Mouse (Mus musculus) hindbrain, embryonic 15.5 days (tissue): ENCODE data around the gene Lamb2. TPM values are rescaled to one million over a fixed set of nuclear protein-coding genes. Genes with fewer than 3 reads are reported as not detected.

ENCODE experiments used
- ATAC-seq: fragments of 200-750 bp; cut with Nextera tagmentation; 2 replicates; pipeline ENCODE4 v1.8.0; 2017; ENCODE audit warnings: low read depth, moderate number of reproducible peaks, moderate TSS enrichment; ENCODE audit not compliant: low FRiP score
- H3K27ac ChIP-seq: fragments of 300-500 bp; sonication (generic); replicated peaks from 2 replicates; pipeline ENCODE4 v1.5.1; 2015; ENCODE audit warnings: mild to moderate bottlenecking, inconsistent platforms
- H3K27me3 ChIP-seq: fragments of 300-500 bp; sonication (generic); 2 replicates; pipeline ENCODE4 v1.6.1; 2015; ENCODE audit warnings: control low read depth, inconsistent platforms
- H3K36me3 ChIP-seq: fragments of 300-500 bp; sonication (generic); 2 replicates; pipeline ENCODE4 v1.6.1; 2015; ENCODE audit warnings: control low read depth, inconsistent platforms
- H3K4me1 ChIP-seq: fragments of 300-500 bp; sonication (generic); replicated peaks from 2 replicates; pipeline ENCODE4 v1.6.1; 2015; ENCODE audit warnings: control low read depth, inconsistent platforms
- H3K4me2 ChIP-seq: fragments of 300-500 bp; sonication (generic); 2 replicates; pipeline ENCODE4 v1.6.1; 2015; ENCODE audit warnings: moderate library complexity, mild to moderate bottlenecking, inconsistent platforms
- H3K4me3 ChIP-seq: fragments of 300-500 bp; sonication (generic); 2 replicates; pipeline ENCODE4 v1.5.1; 2015; ENCODE audit warnings: mild to moderate bottlenecking, inconsistent platforms
- H3K9ac ChIP-seq: fragments of 300-500 bp; sonication (generic); 2 replicates; pipeline ENCODE4 v1.6.1; 2015; ENCODE audit warnings: inconsistent platforms
- H3K9me3 ChIP-seq: fragments of 300-500 bp; sonication (generic); 2 replicates; pipeline ENCODE4 v1.6.1; 2016; ENCODE audit warnings: control low read depth, inconsistent platforms
- WGBS: fragments of 180-500 bp; shearing (Covaris S2); methylation state at CpG from one replicate; pipeline ENCODE4 v1.1.7; 2015; 5-methylcytosine and 5-hydroxymethylcytosine counted together
- polyA plus RNA-seq: library from polyadenylated mRNA; unstranded; fragments of >200 nt; fragmentation: Nextera tagmentation; extraction: Ambion mirVana; gene quantifications from 2 replicates; pipeline ENCODE4 v1.2.1, GENCODE M21; 2015

The Lamb2 gene
- polyA plus RNA-seq, 1 experiment from 2014 or later = 24.1 TPM

DNA sequence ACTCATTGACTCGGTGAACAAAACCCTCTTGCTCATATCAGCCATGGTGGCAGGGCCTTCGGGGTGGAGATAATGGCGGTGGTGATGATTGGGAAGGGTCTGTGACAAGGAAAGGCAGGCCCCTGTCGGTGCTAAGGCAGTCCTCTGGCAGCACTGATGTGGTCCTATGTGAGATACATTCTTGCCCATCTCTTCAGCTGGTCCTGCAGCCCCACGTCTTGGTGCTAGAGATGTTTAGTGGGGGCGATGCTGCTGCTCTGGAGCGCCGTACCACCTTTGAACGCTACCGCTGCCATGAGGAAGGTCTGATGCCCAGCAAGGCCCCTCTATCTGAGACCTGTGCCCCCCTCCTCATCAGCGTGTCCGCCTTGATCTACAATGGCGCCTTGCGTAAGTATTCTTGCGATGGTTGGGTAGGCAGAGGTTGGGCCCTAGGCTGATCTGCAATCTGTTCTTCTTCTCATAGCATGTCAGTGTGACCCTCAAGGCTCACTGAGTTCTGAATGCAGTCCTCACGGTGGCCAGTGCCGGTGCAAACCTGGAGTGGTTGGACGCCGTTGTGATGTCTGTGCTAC lies 5.9 kb downstream of the Lamb2 start:
- no peak overlapping the region for H3K4me3 ChIP-seq
- H3K4me1 ChIP-seq = peaks cover 9% of the 10 kb centered on the region
- no peak overlapping the region for H3K4me2 ChIP-seq
- no peaks in the 10 kb centered on the region for H3K36me3 ChIP-seq
- no peak overlapping the region for H3K9ac ChIP-seq
- H3K9me3 ChIP-seq = no peaks in the 10 kb centered on the region
- H3K27me3 ChIP-seq = no peaks in the 10 kb centered on the region
- no peak for ATAC-seq
- 95% methylated on average over 19 of the region's 19 CpGs for WGBS
- H3K27ac ChIP-seq = no peak overlapping the region

DNA sequence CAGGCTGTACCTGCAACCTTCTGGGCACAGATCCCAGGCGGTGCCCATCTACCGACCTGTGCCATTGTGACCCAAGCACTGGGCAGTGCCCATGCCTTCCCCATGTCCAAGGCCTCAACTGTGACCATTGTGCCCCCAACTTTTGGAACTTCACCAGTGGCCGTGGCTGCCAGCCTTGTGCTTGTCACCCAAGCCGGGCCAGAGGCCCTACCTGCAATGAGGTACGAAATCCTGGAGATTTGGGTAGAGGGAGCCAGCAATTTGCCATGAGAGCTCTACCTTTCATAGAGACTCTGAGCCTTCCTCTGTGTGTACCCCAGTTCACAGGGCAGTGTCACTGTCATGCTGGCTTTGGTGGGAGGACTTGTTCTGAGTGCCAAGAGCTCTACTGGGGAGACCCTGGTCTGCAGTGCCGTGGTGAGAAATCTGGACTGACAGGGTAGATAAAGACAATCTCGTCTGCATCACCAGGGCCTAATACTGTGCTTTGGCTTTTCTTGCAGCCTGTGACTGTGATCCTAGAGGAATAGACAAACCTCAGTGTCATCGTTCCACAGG lies 7.5 kb downstream of the Lamb2 start:
- peaks cover 18% of the 10 kb centered on the region for H3K4me1 ChIP-seq
- no peaks in the 10 kb centered on the region for H3K9me3 ChIP-seq
- no peak overlapping the region for H3K4me3 ChIP-seq
- no peak overlapping the region for H3K4me2 ChIP-seq
- no peaks in the 10 kb centered on the region for H3K27me3 ChIP-seq
- no peak overlapping the region for H3K9ac ChIP-seq
- WGBS = 96% methylated on average over 8 of the region's 8 CpGs
- no peaks in the 10 kb centered on the region for H3K36me3 ChIP-seq
- no peak for ATAC-seq
- no peak overlapping the region for H3K27ac ChIP-seq

DNA sequence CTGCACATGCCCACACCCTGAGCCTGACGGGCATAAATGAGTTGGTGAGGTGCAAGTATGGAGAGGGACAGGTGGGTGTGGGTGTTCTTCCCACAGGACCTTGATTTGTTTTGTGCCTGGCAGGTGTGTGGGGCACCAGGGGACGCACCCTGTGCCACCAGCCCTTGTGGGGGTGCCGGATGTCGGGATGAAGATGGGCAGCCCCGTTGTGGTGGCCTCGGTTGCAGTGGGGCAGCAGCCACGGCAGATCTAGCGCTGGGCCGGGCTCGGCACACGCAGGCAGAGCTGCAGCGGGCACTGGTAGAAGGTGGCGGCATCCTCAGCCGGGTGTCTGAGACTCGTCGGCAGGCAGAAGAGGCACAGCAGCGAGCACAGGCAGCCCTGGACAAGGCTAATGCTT lies 8.9 kb downstream of the Lamb2 start:
- no peak overlapping the region for H3K9ac ChIP-seq
- H3K4me1 ChIP-seq = peaks cover 24% of the 10 kb centered on the region
- no peaks in the 10 kb centered on the region for H3K27me3 ChIP-seq
- no peak for ATAC-seq
- no peak overlapping the region for H3K27ac ChIP-seq
- no peak overlapping the region for H3K4me3 ChIP-seq
- peaks cover 13% of the 10 kb centered on the region for H3K36me3 ChIP-seq
- WGBS = 95% methylated on average over 17 of the region's 17 CpGs
- H3K4me2 ChIP-seq = no peak overlapping the region
- no peaks in the 10 kb centered on the region for H3K9me3 ChIP-seq

DNA sequence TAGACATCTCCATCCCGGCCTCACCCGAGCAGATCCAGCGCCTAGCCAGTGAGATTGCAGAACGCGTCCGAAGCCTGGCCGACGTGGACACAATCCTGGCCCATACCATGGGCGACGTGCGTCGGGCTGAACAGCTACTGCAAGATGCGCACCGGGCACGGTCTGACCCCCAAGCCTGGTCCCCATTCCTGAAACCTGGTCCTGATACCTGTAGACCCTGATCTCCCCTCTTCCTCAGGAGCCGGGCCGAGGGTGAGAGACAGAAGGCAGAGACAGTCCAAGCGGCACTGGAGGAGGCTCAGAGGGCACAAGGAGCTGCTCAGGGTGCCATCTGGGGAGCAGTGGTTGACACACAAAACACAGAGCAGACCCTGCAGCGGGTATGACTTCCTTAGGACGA lies 9.7 kb downstream of the Lamb2 start:
- H3K9ac ChIP-seq = no peak overlapping the region
- H3K4me1 ChIP-seq = peaks cover 24% of the 10 kb centered on the region
- WGBS = 98% methylated on average over 20 of the region's 20 CpGs
- no peak overlapping the region for H3K4me2 ChIP-seq
- peaks cover 21% of the 10 kb centered on the region for H3K36me3 ChIP-seq
- no peaks in the 10 kb centered on the region for H3K9me3 ChIP-seq
- ATAC-seq = no peak
- no peak overlapping the region for H3K4me3 ChIP-seq
- no peak overlapping the region for H3K27ac ChIP-seq
- H3K27me3 ChIP-seq = no peaks in the 10 kb centered on the region

DNA sequence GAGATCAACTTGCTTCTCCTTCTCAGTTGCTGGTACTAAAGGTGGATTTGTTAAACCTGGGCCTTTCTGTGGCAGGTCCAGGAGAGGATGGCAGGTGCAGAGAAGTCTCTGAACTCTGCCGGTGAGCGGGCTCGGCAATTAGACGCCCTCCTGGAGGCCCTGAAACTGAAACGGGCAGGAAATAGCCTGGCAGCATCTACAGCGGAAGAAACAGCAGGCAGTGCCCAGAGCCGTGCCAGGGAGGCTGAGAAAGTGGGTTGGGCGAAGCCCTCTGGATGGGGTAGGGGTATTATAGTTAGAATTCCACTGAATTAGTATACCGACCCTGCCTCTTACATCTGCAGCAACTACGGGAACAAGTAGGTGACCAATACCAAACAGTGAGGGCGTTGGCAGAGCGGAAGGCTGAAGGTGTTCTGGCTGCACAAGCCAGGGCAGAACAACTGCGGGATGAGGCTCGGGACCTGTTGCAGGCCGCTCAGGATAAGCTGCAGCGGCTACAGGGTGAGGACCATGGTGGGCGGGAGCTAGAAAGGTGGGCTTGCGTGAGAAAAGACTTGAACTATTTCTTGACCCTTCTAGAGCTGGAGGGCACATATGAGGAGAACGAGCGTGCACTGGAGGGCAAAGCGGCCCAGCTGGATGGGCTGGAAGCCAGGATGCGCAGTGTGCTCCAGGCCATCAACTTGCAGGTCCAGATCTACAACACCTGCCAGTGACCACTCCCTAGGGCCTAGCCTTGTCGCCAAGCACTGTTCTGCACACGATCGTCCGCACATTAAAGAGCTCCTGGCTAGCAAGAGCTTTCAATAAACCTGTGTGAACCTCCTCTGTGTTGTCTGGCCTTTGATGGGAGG lies 10.4 kb downstream of the Lamb2 start:
- H3K9me3 ChIP-seq = no peaks in the 10 kb centered on the region
- WGBS = 62% methylated on average over 26 of the region's 26 CpGs
- H3K27ac ChIP-seq = peak overlapping the region; percentile 95
- H3K36me3 ChIP-seq = peaks cover 28% of the 10 kb centered on the region
- H3K4me2 ChIP-seq = peak overlapping the region; percentile 73
- H3K4me3 ChIP-seq = peak overlapping the region; percentile 98
- H3K9ac ChIP-seq = peak overlapping the region; percentile 62
- no peaks in the 10 kb centered on the region for H3K27me3 ChIP-seq
- H3K4me1 ChIP-seq = peaks cover 24% of the 10 kb centered on the region
- ATAC-seq = peak; percentile 32; the same call in 1 of the 2 replicates

DNA sequence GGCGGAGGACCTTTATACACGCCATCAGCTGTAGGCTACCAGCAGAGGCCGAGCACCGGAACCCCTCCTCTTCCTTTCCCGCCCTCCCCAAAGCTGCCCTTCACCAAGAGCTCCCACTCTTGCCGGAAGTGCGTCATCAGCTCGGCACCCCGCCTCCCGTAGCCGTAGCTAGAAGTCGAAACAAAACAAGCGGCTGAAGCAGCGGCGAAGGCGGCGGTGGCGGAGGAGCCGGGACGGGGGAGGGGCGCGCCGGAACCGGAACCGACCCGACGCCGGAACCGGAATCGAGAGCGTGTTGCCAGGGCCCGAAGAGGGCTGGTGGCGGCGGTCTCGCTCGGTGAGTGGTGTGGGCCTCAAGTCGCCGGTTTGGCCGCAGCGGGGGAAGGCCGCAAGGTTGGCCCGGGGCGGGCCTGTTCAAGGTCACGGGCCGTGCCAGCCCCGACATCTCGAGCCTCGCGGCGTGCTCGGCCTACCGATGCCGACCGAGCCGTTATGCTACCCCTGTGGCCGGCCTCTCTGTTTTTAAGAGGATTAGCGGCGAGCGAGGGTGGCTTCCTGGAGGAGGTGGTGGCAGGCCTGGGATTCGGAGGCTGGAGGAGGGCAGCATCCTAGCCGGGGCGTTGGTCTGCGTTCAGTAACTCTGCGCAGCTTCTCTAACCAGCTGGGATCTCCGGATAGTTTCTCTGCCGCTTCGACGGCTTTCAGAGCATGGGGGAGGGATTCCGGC lies 11.2 kb downstream of the Lamb2 start, which contains the start of gene Usp19:
Gene Usp19, plus strand, starts transcription at position 44 of the 727 bp plus-strand sequence.
- Histone ChIP-seq H3K4me2 (peak within 1 kb of the TSS; percentile 73), H3K4me1 (peaks cover 24% of the 10 kb centered on the region), H3K27me3 (no peaks in the 10 kb centered on the region), H3K4me3 (peak within 1 kb of the TSS; percentile 98), H3K9ac (peak within 1 kb of the TSS; percentile 99), H3K36me3 (peaks cover 36% of the 10 kb centered on the region), H3K27ac (peak within 1 kb of the TSS; percentile 95), H3K9me3 (no peaks in the 10 kb centered on the region)
- WGBS = under 1% methylated on average over 68 of the region's 69 CpGs
- peak; percentile 96 for ATAC-seq

DNA sequence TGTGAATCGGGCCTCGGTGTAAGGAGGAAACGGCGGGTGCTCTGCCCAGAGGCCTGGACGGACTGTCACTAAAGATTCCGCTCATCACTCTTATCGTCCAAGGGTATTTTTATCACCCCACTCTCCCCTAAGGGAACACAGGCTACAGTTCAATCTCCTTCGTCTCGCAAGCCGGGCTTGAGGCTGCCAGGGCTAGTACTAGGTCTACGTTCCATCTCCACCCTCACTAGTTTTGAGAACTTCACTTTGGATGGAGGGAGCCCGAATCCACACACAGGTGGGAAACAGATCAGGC lies 11.7 kb downstream of the Lamb2 start:
- Histone ChIP-seq H3K4me2 (peak overlapping the region; percentile 73), H3K4me1 (peaks cover 24% of the 10 kb centered on the region), H3K36me3 (peaks cover 41% of the 10 kb centered on the region), H3K9me3 (no peaks in the 10 kb centered on the region), H3K27ac (peak overlapping the region; percentile 95), H3K9ac (peak overlapping the region; percentile 99), H3K4me3 (peak overlapping the region; percentile 98), H3K27me3 (no peaks in the 10 kb centered on the region)
- WGBS = 11% methylated on average over 12 of the region's 12 CpGs
- no peak for ATAC-seq

DNA sequence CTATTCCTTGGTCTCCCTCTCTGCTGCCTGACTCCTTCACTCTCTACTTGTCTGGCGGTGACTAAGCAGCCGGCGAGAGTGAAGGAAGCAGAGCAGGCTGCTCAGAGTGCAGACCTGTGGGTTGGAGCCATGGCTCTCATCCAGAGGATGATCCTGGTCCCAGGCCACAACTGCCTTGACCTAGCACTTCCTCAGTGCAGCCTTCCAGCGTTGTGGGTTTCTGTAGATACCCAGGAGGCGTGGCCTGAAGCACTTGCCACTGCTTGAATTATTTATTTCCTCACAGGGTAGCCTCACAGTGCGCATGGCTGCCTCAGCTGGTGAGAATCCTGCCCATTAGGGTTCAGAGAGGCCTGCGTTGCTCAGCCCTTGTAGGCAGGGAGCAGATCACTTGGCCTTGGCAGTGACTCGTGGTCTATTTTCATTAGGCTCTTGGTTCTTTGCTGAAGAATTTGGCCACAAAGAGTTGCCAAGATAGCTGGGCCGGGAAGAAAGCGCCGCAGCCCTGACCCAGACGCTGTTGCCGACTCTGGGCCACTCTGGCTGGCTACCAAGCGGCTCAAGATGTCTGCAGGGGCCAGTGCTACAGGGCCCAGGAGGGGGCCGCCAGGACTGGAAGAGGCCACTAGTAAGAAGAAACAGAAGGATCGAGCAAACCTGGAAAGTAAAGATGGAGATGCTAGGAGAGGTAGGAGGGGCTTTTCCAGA lies 12.7 kb downstream of the Lamb2 start:
- no peak for ATAC-seq
- peak overlapping the region; percentile 73 for H3K4me2 ChIP-seq
- WGBS = 82% methylated on average over 16 of the region's 16 CpGs
- no peaks in the 10 kb centered on the region for H3K9me3 ChIP-seq
- H3K4me1 ChIP-seq = peaks cover 24% of the 10 kb centered on the region
- H3K9ac ChIP-seq = peak overlapping the region; percentile 99; the same call in 1 of the 2 replicates
- H3K36me3 ChIP-seq = peaks cover 51% of the 10 kb centered on the region
- no peak overlapping the region for H3K27ac ChIP-seq
- no peaks in the 10 kb centered on the region for H3K27me3 ChIP-seq
- peak overlapping the region; percentile 98 for H3K4me3 ChIP-seq

DNA sequence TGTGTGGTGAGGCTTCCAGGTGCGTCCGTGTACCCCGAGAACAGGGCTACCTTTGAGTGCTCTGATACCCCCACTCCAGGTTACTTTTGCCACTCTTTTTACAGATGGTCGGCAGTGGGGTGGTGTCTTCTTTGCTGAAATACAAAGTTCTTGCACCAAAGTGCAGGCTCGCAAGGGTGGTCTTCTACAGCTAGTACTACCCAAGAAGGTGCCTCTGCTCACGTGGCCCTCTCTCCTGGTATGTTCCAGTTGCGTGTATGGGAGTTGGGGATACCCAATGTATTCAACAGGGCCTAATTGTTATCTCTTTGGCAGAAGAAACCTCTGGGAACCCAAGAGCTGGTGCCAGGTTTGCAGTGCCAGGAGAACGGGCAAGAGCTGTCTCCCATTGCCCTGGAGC lies 13.7 kb downstream of the Lamb2 start:
- WGBS = 95% methylated on average over 8 of the region's 8 CpGs
- no peak for ATAC-seq
- Histone ChIP-seq H3K9me3 (no peaks in the 10 kb centered on the region), H3K9ac (no peak overlapping the region), H3K27me3 (no peaks in the 10 kb centered on the region), H3K4me1 (peaks cover 24% of the 10 kb centered on the region), H3K4me2 (no peak overlapping the region), H3K27ac (no peak overlapping the region), H3K36me3 (peaks cover 60% of the 10 kb centered on the region), H3K4me3 (no peak overlapping the region)

DNA sequence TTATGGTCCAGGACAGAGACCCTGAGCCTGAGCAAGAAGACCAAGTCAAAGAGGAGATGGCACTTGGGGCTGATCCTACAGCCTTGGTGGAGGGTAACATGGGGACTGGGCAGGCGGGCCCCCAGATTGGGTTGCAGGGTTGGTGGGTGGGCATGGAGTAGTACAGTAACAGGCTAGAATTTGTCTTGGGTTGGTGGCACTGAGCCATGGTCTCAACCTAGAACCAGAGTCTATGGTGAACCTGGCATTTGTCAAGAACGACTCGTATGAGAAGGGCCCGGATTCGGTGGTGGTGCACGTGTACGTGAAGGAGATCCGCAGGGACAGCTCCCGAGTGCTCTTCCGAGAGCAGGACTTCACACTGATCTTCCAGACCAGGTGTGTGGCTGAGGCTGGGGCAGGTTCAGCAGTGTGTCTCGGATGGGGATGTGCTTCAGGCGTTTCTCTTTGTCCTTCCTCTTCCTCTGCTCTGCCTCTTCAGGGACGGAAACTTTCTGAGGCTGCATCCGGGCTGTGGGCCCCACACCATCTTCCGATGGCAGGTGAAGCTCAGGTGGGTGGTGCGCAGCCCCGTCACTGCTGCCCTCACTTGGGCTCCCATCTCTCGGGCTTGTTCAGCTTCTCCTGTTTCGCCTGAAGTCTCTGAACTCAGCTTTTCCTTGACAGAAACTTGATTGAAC lies 14.8 kb downstream of the Lamb2 start:
- no peak for ATAC-seq
- H3K9me3 ChIP-seq = no peaks in the 10 kb centered on the region
- WGBS = 95% methylated on average over 19 of the region's 19 CpGs
- H3K9ac ChIP-seq = no peak overlapping the region
- no peak overlapping the region for H3K4me3 ChIP-seq
- peaks cover 24% of the 10 kb centered on the region for H3K4me1 ChIP-seq
- peaks cover 71% of the 10 kb centered on the region for H3K36me3 ChIP-seq
- H3K4me2 ChIP-seq = no peak overlapping the region
- no peaks in the 10 kb centered on the region for H3K27me3 ChIP-seq
- H3K27ac ChIP-seq = no peak overlapping the region

DNA sequence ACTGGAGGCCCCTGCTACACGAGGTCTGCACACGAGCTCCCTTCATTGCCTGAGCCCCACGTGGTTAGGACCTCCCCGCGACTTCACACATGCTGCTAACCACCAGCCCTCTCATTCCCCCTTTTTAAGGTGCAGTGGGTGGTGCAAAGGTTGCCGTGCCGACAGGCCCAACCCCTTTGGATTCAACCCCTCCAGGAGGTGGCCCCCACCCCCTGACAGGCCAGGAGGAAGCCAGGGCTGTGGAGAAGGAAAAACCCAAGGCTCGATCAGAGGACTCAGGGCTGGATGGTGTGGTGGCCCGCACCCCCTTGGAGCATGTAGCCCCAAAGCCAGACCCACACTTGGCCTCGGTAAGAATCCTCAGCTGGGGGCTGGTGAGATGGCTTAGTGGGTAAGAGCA lies 15.4 kb downstream of the Lamb2 start:
- Histone ChIP-seq H3K9ac (no peak overlapping the region), H3K4me1 (peaks cover 20% of the 10 kb centered on the region), H3K4me3 (no peak overlapping the region), H3K27me3 (no peaks in the 10 kb centered on the region), H3K27ac (no peak overlapping the region), H3K9me3 (no peaks in the 10 kb centered on the region), H3K36me3 (peaks cover 77% of the 10 kb centered on the region), H3K4me2 (no peak overlapping the region)
- no peak for ATAC-seq
- WGBS = 80% methylated on average over 10 of the region's 10 CpGs
